Mouse (Mus musculus) lung, postnatal 10 days (tissue): ENCODE measurements around the gene Dgkd.
"Not testable (repeated sequence)": the region's sequence is repeated elsewhere in the genome, so short reads cannot be mapped to it uniquely, and the experiment has no call there.

Experiments
- DNase-seq: peaks from one replicate; pipeline ENCODE4 v3.0.0; 2021

The Dgkd gene

GRCm38 (mm10) chr1:87852892-87853600 is at the start of gene Dgkd:
Gene Dgkd (plus strand): TSS chr1:87853287.
- DNase-seq: peak; percentile 72

- no peak for DNase-seq
Observed at GRCm38 (mm10) chr1:87803576-87803975, 49.5 kb upstream of the Dgkd start, which contains the start of gene Sag. Gene Sag (plus strand): TSS chr1:87803680.

GRCm38 (mm10) chr1:87807751-87808150 is 45.3 kb upstream of the Dgkd start:
- DNase-seq: no peak

- DNase-seq: no peak
Observed at GRCm38 (mm10) chr1:87811391-87811790, 41.7 kb upstream of the Dgkd start.

GRCm38 (mm10) chr1:87812061-87812460 is 41.0 kb upstream of the Dgkd start:
- no peak for DNase-seq

GRCm38 (mm10) chr1:87813155-87813554 is 39.9 kb upstream of the Dgkd start:
- DNase-seq: no peak

- DNase-seq: no peak
Observed at GRCm38 (mm10) chr1:87813681-87814080, 39.4 kb upstream of the Dgkd start.

GRCm38 (mm10) chr1:87824420-87824995 is 28.6 kb upstream of the Dgkd start:
- no peak for DNase-seq

- no peak for DNase-seq
Observed at GRCm38 (mm10) chr1:87825281-87825680, 27.8 kb upstream of the Dgkd start.

- no peak for DNase-seq
Observed at GRCm38 (mm10) chr1:87825991-87826390, 27.1 kb upstream of the Dgkd start.

GRCm38 (mm10) chr1:87826474-87826873 is 26.6 kb upstream of the Dgkd start:
- DNase-seq: no peak

GRCm38 (mm10) chr1:87827476-87827875 is 25.6 kb upstream of the Dgkd start:
- not testable (repeated sequence) for DNase-seq

GRCm38 (mm10) chr1:87828185-87828584 is 24.9 kb upstream of the Dgkd start:
- peak; percentile 26 for DNase-seq

GRCm38 (mm10) chr1:87828926-87829580 is 24.0 kb upstream of the Dgkd start:
- DNase-seq: no peak

- DNase-seq: peak; percentile 31
Observed at GRCm38 (mm10) chr1:87829621-87830211, 23.4 kb upstream of the Dgkd start.

GRCm38 (mm10) chr1:87836453-87836852 is 16.6 kb upstream of the Dgkd start:
- no peak for DNase-seq

GRCm38 (mm10) chr1:87837018-87837417 is 16.1 kb upstream of the Dgkd start:
- DNase-seq: no peak

- no peak for DNase-seq
Observed at GRCm38 (mm10) chr1:87840411-87841208, 12.5 kb upstream of the Dgkd start.

- DNase-seq: peak; percentile 69
Observed at GRCm38 (mm10) chr1:87846801-87847474, 6.1 kb upstream of the Dgkd start.

- DNase-seq: no peak
Observed at GRCm38 (mm10) chr1:87847475-87848168, 5.5 kb upstream of the Dgkd start.

GRCm38 (mm10) chr1:87848237-87848996 is 4.7 kb upstream of the Dgkd start:
- no peak for DNase-seq
